Mouse (Mus musculus): Measurements from ENCODE around the gene Faap24. TPM values are rescaled to one million over a fixed set of nuclear protein-coding genes. Genes with fewer than 3 reads are reported as not detected.

Faap24 gene
- 11.3 and 12.5 TPM in 2 replicates for polyA plus RNA-seq (2014; fragmentation: Nextera tagmentation; extraction: Ambion mirVana)

- peak; percentile 99 for DNase-seq (ENCODE audit: low spot score)
- H3K4me1 ChIP-seq (ENCODE audit: control insufficient read depth, insufficient read depth, low read length) = peaks cover 10% of the 10 kb centered on the region; the same call in 1 of the 2 replicates
- H3K9me3 ChIP-seq (ENCODE audit: control insufficient read depth, low read length) = no peaks in the 10 kb centered on the region
- H3K36me3 ChIP-seq (ENCODE audit: control insufficient read depth, insufficient read depth, low read length) = peaks cover 33% of the 10 kb centered on the region
- peak within 1 kb of the TSS; percentile 82 for H3K4me2 ChIP-seq (ENCODE audit: low read depth, low read length)
- peak within 1 kb of the TSS; percentile 71 for H3K9ac ChIP-seq (ENCODE audit: low read depth, low read length)
- no peak within 1 kb of the TSS; the same call in 1 of the 2 replicates for H3K27ac ChIP-seq (replicated peaks; ENCODE audit: low read depth, low read length)
- peak; percentile 98 for ATAC-seq (ENCODE audit: low read depth)
- no peaks in the 10 kb centered on the region for H3K27me3 ChIP-seq (replicated peaks; ENCODE audit: control insufficient read depth, insufficient read depth, low read length)
- under 1% methylated on average over 28 of the region's 28 CpGs for WGBS
- peak within 1 kb of the TSS; percentile 65 for H3K4me3 ChIP-seq (ENCODE audit: low read depth, low read length)
Observed at GRCm38 (mm10) chr7:35396542-35397168, at the start of gene Faap24, which contains the start of gene Cep89. TSS of gene Faap24 (minus strand) at chr7:35396836. TSS of gene Cep89 (plus strand) at chr7:35397035.

DNA sequence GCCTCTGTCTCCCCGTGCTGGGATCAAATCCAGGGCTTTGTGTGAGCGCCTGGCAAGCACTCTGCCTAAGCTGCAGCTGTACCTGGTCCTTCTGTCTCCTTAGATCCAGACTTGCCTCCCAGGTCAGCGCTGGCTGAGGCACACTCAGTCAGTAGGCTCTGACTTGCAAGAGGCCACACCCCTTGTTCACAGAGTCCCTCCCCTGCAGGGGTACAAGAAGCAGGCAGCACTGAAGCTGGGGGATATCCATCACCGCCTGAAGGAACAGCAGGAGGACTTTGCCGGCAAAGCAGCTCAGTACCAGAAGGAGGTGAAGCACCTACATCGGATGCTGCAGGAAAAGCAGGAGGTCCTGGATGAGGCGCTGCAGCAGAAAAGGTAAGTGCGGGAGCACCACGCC, 38.6 kb upstream of the Faap24 start:
- Histone ChIP-seq H3K9ac (ENCODE audit: low read depth, low read length) (no peak overlapping the region), H3K9me3 (ENCODE audit: control insufficient read depth, low read length) (no peaks in the 10 kb centered on the region), H3K4me1 (ENCODE audit: control insufficient read depth, insufficient read depth, low read length) (no peaks in the 10 kb centered on the region), H3K4me3 (ENCODE audit: low read depth, low read length) (no peak overlapping the region), H3K27ac (replicated peaks; ENCODE audit: low read depth, low read length) (no peak overlapping the region), H3K4me2 (ENCODE audit: low read depth, low read length) (no peak overlapping the region), H3K27me3 (replicated peaks; ENCODE audit: control insufficient read depth, insufficient read depth, low read length) (no peaks in the 10 kb centered on the region), H3K36me3 (ENCODE audit: control insufficient read depth, insufficient read depth, low read length) (peaks cover 75% of the 10 kb centered on the region)
- ATAC-seq (ENCODE audit: low read depth) = no peak
- DNase-seq (ENCODE audit: low spot score) = no peak
- 81% methylated on average over 9 of the region's 9 CpGs for WGBS

- H3K9me3 ChIP-seq (ENCODE audit: control insufficient read depth, low read length) = no peaks in the 10 kb centered on the region
- no peaks in the 10 kb centered on the region for H3K4me1 ChIP-seq (ENCODE audit: control insufficient read depth, insufficient read depth, low read length)
- H3K36me3 ChIP-seq (ENCODE audit: control insufficient read depth, insufficient read depth, low read length) = peaks cover 88% of the 10 kb centered on the region
- ATAC-seq (ENCODE audit: low read depth) (no peak), DNase-seq (ENCODE audit: low spot score) (no peak)
- 94% methylated on average over 10 of the region's 10 CpGs for WGBS
- H3K4me2 ChIP-seq (ENCODE audit: low read depth, low read length) = no peak overlapping the region
- H3K9ac ChIP-seq (ENCODE audit: low read depth, low read length) = no peak overlapping the region
- no peak overlapping the region for H3K27ac ChIP-seq (replicated peaks; ENCODE audit: low read depth, low read length)
- no peaks in the 10 kb centered on the region for H3K27me3 ChIP-seq (replicated peaks; ENCODE audit: control insufficient read depth, insufficient read depth, low read length)
- H3K4me3 ChIP-seq (ENCODE audit: low read depth, low read length) = no peak overlapping the region
Observed at GRCm38 (mm10) chr7:35428146-35428545, 31.5 kb upstream of the Faap24 start.

DNA sequence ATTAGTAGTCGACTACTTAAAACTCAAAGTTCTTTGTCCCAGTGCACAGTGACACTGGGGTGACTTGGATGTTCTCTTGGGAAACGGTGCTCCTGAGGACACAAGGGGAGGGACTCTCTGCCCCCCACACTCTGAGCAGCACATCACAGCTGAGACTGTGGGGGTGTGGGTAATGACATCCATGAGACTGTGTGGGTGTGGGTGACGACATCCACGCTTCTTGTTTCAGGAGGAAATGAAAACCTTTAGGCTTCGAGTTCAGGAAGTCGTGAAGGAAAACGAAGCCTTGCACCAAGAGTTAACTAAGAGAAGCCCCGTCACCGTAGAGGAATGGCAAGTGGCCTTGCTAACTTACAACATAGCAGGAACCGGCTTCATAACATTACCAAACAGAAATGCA, 26.4 kb upstream of the Faap24 start:
- Histone ChIP-seq H3K27me3 (replicated peaks; ENCODE audit: control insufficient read depth, insufficient read depth, low read length) (no peaks in the 10 kb centered on the region), H3K36me3 (ENCODE audit: control insufficient read depth, insufficient read depth, low read length) (peaks cover 84% of the 10 kb centered on the region), H3K4me2 (ENCODE audit: low read depth, low read length) (no peak overlapping the region), H3K27ac (replicated peaks; ENCODE audit: low read depth, low read length) (no peak overlapping the region), H3K9ac (ENCODE audit: low read depth, low read length) (no peak overlapping the region), H3K4me1 (ENCODE audit: control insufficient read depth, insufficient read depth, low read length) (no peaks in the 10 kb centered on the region), H3K4me3 (ENCODE audit: low read depth, low read length) (no peak overlapping the region), H3K9me3 (ENCODE audit: control insufficient read depth, low read length) (no peaks in the 10 kb centered on the region)
- no peak for ATAC-seq (ENCODE audit: low read depth)
- no peak for DNase-seq (ENCODE audit: low spot score)
- 89% methylated on average over 10 of the region's 10 CpGs for WGBS

DNA sequence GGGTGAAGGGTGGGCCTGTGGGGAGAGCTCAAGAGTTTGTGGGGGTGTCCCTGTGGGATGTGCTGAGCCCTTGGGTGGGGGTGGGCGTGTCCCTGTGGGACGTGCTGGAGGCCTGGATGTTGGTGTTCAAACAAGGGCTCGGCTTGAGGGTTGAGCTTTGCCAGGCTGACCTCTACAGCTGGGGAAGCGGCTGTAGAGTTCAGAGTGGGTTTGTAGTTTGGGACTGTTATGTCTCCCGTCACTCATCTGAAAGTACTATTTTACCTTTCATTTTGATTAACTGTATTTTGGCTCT, 20.0 kb upstream of the Faap24 start:
- Histone ChIP-seq H3K27ac (replicated peaks; ENCODE audit: low read depth, low read length) (no peak overlapping the region), H3K4me2 (ENCODE audit: low read depth, low read length) (no peak overlapping the region), H3K9me3 (ENCODE audit: control insufficient read depth, low read length) (no peaks in the 10 kb centered on the region), H3K9ac (ENCODE audit: low read depth, low read length) (no peak overlapping the region), H3K27me3 (replicated peaks; ENCODE audit: control insufficient read depth, insufficient read depth, low read length) (no peaks in the 10 kb centered on the region), H3K4me3 (ENCODE audit: low read depth, low read length) (no peak overlapping the region), H3K36me3 (ENCODE audit: control insufficient read depth, insufficient read depth, low read length) (peaks cover 50% of the 10 kb centered on the region), H3K4me1 (ENCODE audit: control insufficient read depth, insufficient read depth, low read length) (no peaks in the 10 kb centered on the region)
- 96% methylated on average over 4 of the region's 5 CpGs for WGBS
- ATAC-seq (ENCODE audit: low read depth) = no peak
- DNase-seq (ENCODE audit: low spot score) = no peak

- no peaks in the 10 kb centered on the region for H3K9me3 ChIP-seq (ENCODE audit: control insufficient read depth, low read length)
- WGBS = 78% methylated on average over 9 of the region's 9 CpGs
- peaks cover 50% of the 10 kb centered on the region for H3K36me3 ChIP-seq (ENCODE audit: control insufficient read depth, insufficient read depth, low read length)
- no peaks in the 10 kb centered on the region for H3K4me1 ChIP-seq (ENCODE audit: control insufficient read depth, insufficient read depth, low read length)
- H3K27ac ChIP-seq (replicated peaks; ENCODE audit: low read depth, low read length) = no peak overlapping the region
- no peak overlapping the region for H3K4me3 ChIP-seq (ENCODE audit: low read depth, low read length)
- no peak for ATAC-seq (ENCODE audit: low read depth)
- H3K27me3 ChIP-seq (replicated peaks; ENCODE audit: control insufficient read depth, insufficient read depth, low read length) = no peaks in the 10 kb centered on the region
- no peak for DNase-seq (ENCODE audit: low spot score)
- no peak overlapping the region for H3K4me2 ChIP-seq (ENCODE audit: low read depth, low read length)
- no peak overlapping the region for H3K9ac ChIP-seq (ENCODE audit: low read depth, low read length)
Observed at GRCm38 (mm10) chr7:35415801-35416653, 19.4 kb upstream of the Faap24 start.

DNA sequence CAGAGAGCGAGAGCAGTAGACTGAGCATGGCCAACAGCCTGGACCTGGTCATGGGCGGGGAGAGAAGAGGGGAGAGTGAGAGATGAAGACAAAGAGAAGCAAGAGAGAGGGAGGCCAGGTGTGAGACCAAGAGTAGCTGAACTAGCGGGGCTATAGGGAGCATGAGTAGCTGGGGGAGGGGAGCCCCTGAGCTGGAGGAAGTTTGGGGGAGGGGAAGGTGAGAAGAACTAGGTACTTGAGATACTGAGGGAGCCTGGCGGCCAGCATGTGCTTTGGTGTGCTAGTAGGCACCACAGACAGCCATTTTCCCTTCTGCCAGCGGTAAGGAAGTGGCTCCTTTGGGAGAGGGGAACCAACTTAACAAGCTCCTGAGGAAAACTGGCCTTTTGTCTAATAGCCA, 18.6 kb upstream of the Faap24 start:
- H3K4me1 ChIP-seq (ENCODE audit: control insufficient read depth, insufficient read depth, low read length) = no peaks in the 10 kb centered on the region
- no peak overlapping the region for H3K9ac ChIP-seq (ENCODE audit: low read depth, low read length)
- no peak overlapping the region for H3K4me2 ChIP-seq (ENCODE audit: low read depth, low read length)
- H3K9me3 ChIP-seq (ENCODE audit: control insufficient read depth, low read length) = no peaks in the 10 kb centered on the region
- peaks cover 52% of the 10 kb centered on the region for H3K36me3 ChIP-seq (ENCODE audit: control insufficient read depth, insufficient read depth, low read length)
- H3K4me3 ChIP-seq (ENCODE audit: low read depth, low read length) = no peak overlapping the region
- no peak overlapping the region; the same call in 1 of the 2 replicates for H3K27ac ChIP-seq (replicated peaks; ENCODE audit: low read depth, low read length)
- no peaks in the 10 kb centered on the region for H3K27me3 ChIP-seq (replicated peaks; ENCODE audit: control insufficient read depth, insufficient read depth, low read length)
- DNase-seq (ENCODE audit: low spot score) (peak; percentile 3), ATAC-seq (ENCODE audit: low read depth) (no peak)
- WGBS = 77% methylated on average over 5 of the region's 5 CpGs

- H3K9me3 ChIP-seq (ENCODE audit: control insufficient read depth, low read length) = no peaks in the 10 kb centered on the region
- no peak overlapping the region for H3K9ac ChIP-seq (ENCODE audit: low read depth, low read length)
- peaks cover 70% of the 10 kb centered on the region for H3K36me3 ChIP-seq (ENCODE audit: control insufficient read depth, insufficient read depth, low read length)
- ATAC-seq (ENCODE audit: low read depth) = no peak
- H3K27ac ChIP-seq (replicated peaks; ENCODE audit: low read depth, low read length) = no peak overlapping the region
- WGBS = 88% methylated on average over 4 of the region's 4 CpGs
- no peak overlapping the region for H3K4me2 ChIP-seq (ENCODE audit: low read depth, low read length)
- no peak overlapping the region for H3K4me3 ChIP-seq (ENCODE audit: low read depth, low read length)
- peaks cover 6% of the 10 kb centered on the region; the same call in 1 of the 2 replicates for H3K4me1 ChIP-seq (ENCODE audit: control insufficient read depth, insufficient read depth, low read length)
- DNase-seq (ENCODE audit: low spot score) = no peak
- no peaks in the 10 kb centered on the region for H3K27me3 ChIP-seq (replicated peaks; ENCODE audit: control insufficient read depth, insufficient read depth, low read length)
Observed at GRCm38 (mm10) chr7:35401169-35401568, 4.5 kb upstream of the Faap24 start.

All from embryonic facial prominence, embryonic 14.5 days (tissue).